Mouse (Mus musculus): ENCODE results near the gene Abcg8. TPM values are rescaled to one million over a fixed set of nuclear protein-coding genes. Genes with fewer than 3 reads are reported as not detected.

The Abcg8 gene
- not detected in 2 replicates for polyA plus RNA-seq (2014; fragmentation: Nextera tagmentation; extraction: Ambion mirVana)

- Histone ChIP-seq H3K9ac (replicated peaks; ENCODE audit: low read depth, low read length) (peak within 1 kb of the TSS; percentile 25), H3K27me3 (ENCODE audit: control insufficient read depth, insufficient read depth, low read length) (no peaks in the 10 kb centered on the region), H3K27ac (ENCODE audit: low read depth, low read length) (no peak within 1 kb of the TSS), H3K9me3 (ENCODE audit: control insufficient read depth, low read length) (no peaks in the 10 kb centered on the region), H3K4me2 (ENCODE audit: low read depth, low read length) (peak within 1 kb of the TSS; percentile 50), H3K4me1 (ENCODE audit: control insufficient read depth, insufficient read depth, low read length) (peaks cover 3% of the 10 kb centered on the region; the same call in 1 of the 2 replicates), H3K4me3 (ENCODE audit: low read depth, low read length) (peak within 1 kb of the TSS; percentile 14; the same call in 1 of the 2 replicates), H3K36me3 (ENCODE audit: control insufficient read depth, insufficient read depth, low read length) (no peaks in the 10 kb centered on the region)
- 1% methylated on average over 24 of the region's 24 CpGs for WGBS
- ATAC-seq (ENCODE audit: low read depth) = peak; percentile 17; the same call in 1 of the 2 replicates
Measured at GRCm38 (mm10) chr17:84675951-84676366, at the start of gene Abcg8. Abcg8 (plus strand) TSS chr17:84676302.

- H3K4me3 ChIP-seq (ENCODE audit: low read depth, low read length) = peak overlapping the region; percentile 57
- H3K4me2 ChIP-seq (ENCODE audit: low read depth, low read length) = peak overlapping the region; percentile 62
- 0 out of 2 replicates have a peak overlapping the region, but pooled peaks have one; percentile 2 for H3K9ac ChIP-seq (replicated peaks; ENCODE audit: low read depth, low read length)
- no peaks in the 10 kb centered on the region for H3K27me3 ChIP-seq (ENCODE audit: control insufficient read depth, insufficient read depth, low read length)
- H3K27ac ChIP-seq (ENCODE audit: low read depth, low read length) = no peak overlapping the region
- WGBS = 35% methylated on average over 9 of the region's 9 CpGs
- no peaks in the 10 kb centered on the region for H3K9me3 ChIP-seq (ENCODE audit: control insufficient read depth, low read length)
- no peaks in the 10 kb centered on the region for H3K36me3 ChIP-seq (ENCODE audit: control insufficient read depth, insufficient read depth, low read length)
- peaks cover 4% of the 10 kb centered on the region; the same call in 1 of the 2 replicates for H3K4me1 ChIP-seq (ENCODE audit: control insufficient read depth, insufficient read depth, low read length)
- peak; percentile 78 for ATAC-seq (ENCODE audit: low read depth)
Measured at GRCm38 (mm10) chr17:84626857-84627305, 49.2 kb upstream of the Abcg8 start.

GRCm38 (mm10) chr17:84627721-84628120 lies 48.4 kb upstream of the Abcg8 start:
- no peak for ATAC-seq (ENCODE audit: low read depth)
- H3K4me3 ChIP-seq (ENCODE audit: low read depth, low read length) = no peak overlapping the region
- no peak overlapping the region for H3K4me2 ChIP-seq (ENCODE audit: low read depth, low read length)
- WGBS = 76% methylated on average over 10 of the region's 10 CpGs
- no peak overlapping the region for H3K27ac ChIP-seq (ENCODE audit: low read depth, low read length)
- no peaks in the 10 kb centered on the region for H3K27me3 ChIP-seq (ENCODE audit: control insufficient read depth, insufficient read depth, low read length)
- H3K9me3 ChIP-seq (ENCODE audit: control insufficient read depth, low read length) = no peaks in the 10 kb centered on the region
- H3K36me3 ChIP-seq (ENCODE audit: control insufficient read depth, insufficient read depth, low read length) = no peaks in the 10 kb centered on the region
- H3K4me1 ChIP-seq (ENCODE audit: control insufficient read depth, insufficient read depth, low read length) = peaks cover 4% of the 10 kb centered on the region; the same call in 1 of the 2 replicates
- no peak overlapping the region for H3K9ac ChIP-seq (replicated peaks; ENCODE audit: low read depth, low read length)

- Histone ChIP-seq H3K27ac (ENCODE audit: low read depth, low read length) (no peak overlapping the region), H3K4me1 (ENCODE audit: control insufficient read depth, insufficient read depth, low read length) (peaks cover 4% of the 10 kb centered on the region; the same call in 1 of the 2 replicates), H3K27me3 (ENCODE audit: control insufficient read depth, insufficient read depth, low read length) (no peaks in the 10 kb centered on the region), H3K9me3 (ENCODE audit: control insufficient read depth, low read length) (no peaks in the 10 kb centered on the region), H3K36me3 (ENCODE audit: control insufficient read depth, insufficient read depth, low read length) (no peaks in the 10 kb centered on the region), H3K9ac (replicated peaks; ENCODE audit: low read depth, low read length) (no peak overlapping the region), H3K4me3 (ENCODE audit: low read depth, low read length) (no peak overlapping the region), H3K4me2 (ENCODE audit: low read depth, low read length) (no peak overlapping the region)
- no peak for ATAC-seq (ENCODE audit: low read depth)
- WGBS = 88% methylated on average over 9 of the region's 9 CpGs
Measured at GRCm38 (mm10) chr17:84628611-84629010, 47.5 kb upstream of the Abcg8 start.

GRCm38 (mm10) chr17:84631836-84632235 lies 44.3 kb upstream of the Abcg8 start:
- Histone ChIP-seq H3K36me3 (ENCODE audit: control insufficient read depth, insufficient read depth, low read length) (no peaks in the 10 kb centered on the region), H3K9me3 (ENCODE audit: control insufficient read depth, low read length) (no peaks in the 10 kb centered on the region), H3K27me3 (ENCODE audit: control insufficient read depth, insufficient read depth, low read length) (no peaks in the 10 kb centered on the region), H3K4me1 (ENCODE audit: control insufficient read depth, insufficient read depth, low read length) (peaks cover 2% of the 10 kb centered on the region; the same call in 1 of the 2 replicates), H3K9ac (replicated peaks; ENCODE audit: low read depth, low read length) (no peak overlapping the region), H3K4me3 (ENCODE audit: low read depth, low read length) (no peak overlapping the region), H3K27ac (ENCODE audit: low read depth, low read length) (no peak overlapping the region), H3K4me2 (ENCODE audit: low read depth, low read length) (no peak overlapping the region)
- 83% methylated on average over 6 of the region's 6 CpGs for WGBS
- ATAC-seq (ENCODE audit: low read depth) = no peak

- 87% methylated on average over 13 of the region's 13 CpGs for WGBS
- no peaks in the 10 kb centered on the region for H3K9me3 ChIP-seq (ENCODE audit: control insufficient read depth, low read length)
- H3K9ac ChIP-seq (replicated peaks; ENCODE audit: low read depth, low read length) = no peak overlapping the region
- H3K27ac ChIP-seq (ENCODE audit: low read depth, low read length) = no peak overlapping the region
- H3K36me3 ChIP-seq (ENCODE audit: control insufficient read depth, insufficient read depth, low read length) = no peaks in the 10 kb centered on the region
- no peak for ATAC-seq (ENCODE audit: low read depth)
- no peaks in the 10 kb centered on the region for H3K27me3 ChIP-seq (ENCODE audit: control insufficient read depth, insufficient read depth, low read length)
- no peak overlapping the region for H3K4me3 ChIP-seq (ENCODE audit: low read depth, low read length)
- no peak overlapping the region for H3K4me2 ChIP-seq (ENCODE audit: low read depth, low read length)
- no peaks in the 10 kb centered on the region for H3K4me1 ChIP-seq (ENCODE audit: control insufficient read depth, insufficient read depth, low read length)
Measured at GRCm38 (mm10) chr17:84633443-84633842, 42.7 kb upstream of the Abcg8 start.

GRCm38 (mm10) chr17:84636328-84636727 lies 39.8 kb upstream of the Abcg8 start:
- H3K4me1 ChIP-seq (ENCODE audit: control insufficient read depth, insufficient read depth, low read length) = no peaks in the 10 kb centered on the region
- WGBS = 61% methylated on average over 8 of the region's 8 CpGs
- H3K4me2 ChIP-seq (ENCODE audit: low read depth, low read length) = no peak overlapping the region
- no peak overlapping the region for H3K9ac ChIP-seq (replicated peaks; ENCODE audit: low read depth, low read length)
- no peak for ATAC-seq (ENCODE audit: low read depth)
- H3K9me3 ChIP-seq (ENCODE audit: control insufficient read depth, low read length) = no peaks in the 10 kb centered on the region
- H3K4me3 ChIP-seq (ENCODE audit: low read depth, low read length) = no peak overlapping the region
- H3K27ac ChIP-seq (ENCODE audit: low read depth, low read length) = no peak overlapping the region
- H3K36me3 ChIP-seq (ENCODE audit: control insufficient read depth, insufficient read depth, low read length) = no peaks in the 10 kb centered on the region
- no peaks in the 10 kb centered on the region for H3K27me3 ChIP-seq (ENCODE audit: control insufficient read depth, insufficient read depth, low read length)

GRCm38 (mm10) chr17:84637971-84638370 lies 38.1 kb upstream of the Abcg8 start:
- ATAC-seq (ENCODE audit: low read depth) = no peak
- Histone ChIP-seq H3K4me3 (ENCODE audit: low read depth, low read length) (no peak overlapping the region), H3K27me3 (ENCODE audit: control insufficient read depth, insufficient read depth, low read length) (no peaks in the 10 kb centered on the region), H3K9me3 (ENCODE audit: control insufficient read depth, low read length) (no peaks in the 10 kb centered on the region), H3K4me2 (ENCODE audit: low read depth, low read length) (no peak overlapping the region), H3K9ac (replicated peaks; ENCODE audit: low read depth, low read length) (no peak overlapping the region), H3K4me1 (ENCODE audit: control insufficient read depth, insufficient read depth, low read length) (no peaks in the 10 kb centered on the region), H3K36me3 (ENCODE audit: control insufficient read depth, insufficient read depth, low read length) (no peaks in the 10 kb centered on the region), H3K27ac (ENCODE audit: low read depth, low read length) (no peak overlapping the region)
- 92% methylated on average over 6 of the region's 6 CpGs for WGBS

GRCm38 (mm10) chr17:84639796-84640378 lies 36.2 kb upstream of the Abcg8 start:
- Histone ChIP-seq H3K9ac (replicated peaks; ENCODE audit: low read depth, low read length) (no peak overlapping the region), H3K4me3 (ENCODE audit: low read depth, low read length) (no peak overlapping the region), H3K9me3 (ENCODE audit: control insufficient read depth, low read length) (no peaks in the 10 kb centered on the region), H3K4me2 (ENCODE audit: low read depth, low read length) (no peak overlapping the region), H3K36me3 (ENCODE audit: control insufficient read depth, insufficient read depth, low read length) (no peaks in the 10 kb centered on the region), H3K27ac (ENCODE audit: low read depth, low read length) (no peak overlapping the region), H3K27me3 (ENCODE audit: control insufficient read depth, insufficient read depth, low read length) (no peaks in the 10 kb centered on the region), H3K4me1 (ENCODE audit: control insufficient read depth, insufficient read depth, low read length) (no peaks in the 10 kb centered on the region)
- no peak for ATAC-seq (ENCODE audit: low read depth)
- 61% methylated on average over 10 of the region's 10 CpGs for WGBS
